Mouse (Mus musculus) small intestine, adult 2 months (tissue): ENCODE measurements around the gene Slc30a6. TPM values are rescaled to one million over a fixed set of nuclear protein-coding genes. Genes with fewer than 3 reads are reported as not detected.
"Not testable (repeated sequence)": the region's sequence is repeated elsewhere in the genome, so short reads cannot be mapped to it uniquely, and the experiment has no call there.

Experiments
- H3K27ac ChIP-seq: fragments of 200-500 bp; 2 replicates; pipeline ENCODE4 v1.5.1; 2012; ENCODE audit warnings: low read depth, low read length, control low read depth, inconsistent platforms; ENCODE audit not compliant: insufficient read depth
- H3K27me3 ChIP-seq: fragments of 200-500 bp; 2 replicates; pipeline ENCODE4 v1.6.1; 2012; ENCODE audit warnings: mild to moderate bottlenecking, moderate library complexity, low read length, inconsistent platforms; ENCODE audit not compliant: control insufficient read depth, insufficient read depth
- H3K36me3 ChIP-seq: fragments of 200-500 bp; 2 replicates; pipeline ENCODE4 v1.6.1; 2012; ENCODE audit warnings: mild to moderate bottlenecking, low read length, control low read depth, inconsistent platforms; ENCODE audit not compliant: control insufficient read depth, insufficient read depth
- H3K4me1 ChIP-seq: fragments of 200-500 bp; 2 replicates; pipeline ENCODE4 v1.6.1; 2012; ENCODE audit warnings: low read length, inconsistent platforms, mixed read lengths; ENCODE audit not compliant: control insufficient read depth, insufficient read depth, insufficient read length
- H3K4me3 ChIP-seq: fragments of 200-500 bp; 2 replicates; pipeline ENCODE4 v1.5.1; 2012; ENCODE audit warnings: low read depth, mild to moderate bottlenecking, control low read depth, inconsistent platforms, low read length, moderate library complexity
- CTCF ChIP-seq: fragments of 200-500 bp; IDR thresholded peaks from 2 replicates; pipeline ENCODE4 v1.5.1; 2012; ENCODE audit warnings: low read depth, mild to moderate bottlenecking, control low read depth, inconsistent platforms, low read length, moderate library complexity, mixed read lengths; ENCODE audit not compliant: insufficient replicate concordance, insufficient read length; ENCODE audit errors: extremely low read depth
- POLR2A ChIP-seq: fragments of 200-500 bp; IDR thresholded peaks from 2 replicates; pipeline ENCODE4 v1.6.1; 2012; ENCODE audit warnings: low read depth, mild to moderate bottlenecking, control low read depth, inconsistent platforms, low read length, moderate library complexity
- WGBS: fragments of 180-500 bp; shearing (Covaris S2); methylation state at CpG from one replicate; pipeline ENCODE4 v1.1.7; 2018; 5-methylcytosine and 5-hydroxymethylcytosine counted together
- polyA plus RNA-seq: library from polyadenylated mRNA; depleted of rRNA; stranded (reverse); fragments of >200 nt; gene quantifications from 2 replicates; pipeline ENCODE4 v1.2.3, GENCODE M21; 2012; rRNA removed

The Slc30a6 gene
- polyA plus RNA-seq, 1 experiment: 14.6 TPM

- TF ChIP-seq CTCF: no peak
- no peak for TF ChIP-seq POLR2A
- Histone ChIP-seq H3K4me1 (peaks cover 8% of the 10 kb centered on the region; the same call in 1 of the 2 replicates), H3K36me3 (peaks cover 12% of the 10 kb centered on the region), H3K4me3 (peak overlapping the region; percentile 86), H3K27ac (peak overlapping the region; percentile 100), H3K27me3 (no peaks in the 10 kb centered on the region)
- WGBS: 20% methylated on average over 10 of the region's 10 CpGs
Measured at GRCm38 (mm10) chr17:74457972-74458677, 62.7 kb downstream of the Slc30a6 start.

- TF ChIP-seq CTCF: no peak
- TF ChIP-seq POLR2A: no peak
- peaks cover 12% of the 10 kb centered on the region for H3K36me3 ChIP-seq
- H3K27ac ChIP-seq: peak within 1 kb of the TSS; percentile 100
- WGBS: 13% methylated on average over 8 of the region's 8 CpGs
- peaks cover 6% of the 10 kb centered on the region; the same call in 1 of the 2 replicates for H3K4me1 ChIP-seq
- H3K27me3 ChIP-seq: no peaks in the 10 kb centered on the region
- H3K4me3 ChIP-seq: peak within 1 kb of the TSS; percentile 86
Measured at GRCm38 (mm10) chr17:74458711-74459408, 63.5 kb downstream of the Slc30a6 start, which contains the start of gene Nlrc4. Gene Nlrc4, minus strand, starts transcription at chr17:74459142.

GRCm38 (mm10) chr17:74463510-74463909 is 68.1 kb downstream of the Slc30a6 start:
- Histone ChIP-seq H3K4me1 (peaks cover 2% of the 10 kb centered on the region; the same call in 1 of the 2 replicates), H3K27ac (peak overlapping the region; percentile 79), H3K27me3 (no peaks in the 10 kb centered on the region), H3K4me3 (no peak overlapping the region), H3K36me3 (no peaks in the 10 kb centered on the region)
- TF ChIP-seq POLR2A (no peak), CTCF (no peak)

GRCm38 (mm10) chr17:74467981-74468380 is 72.6 kb downstream of the Slc30a6 start:
- H3K4me1 ChIP-seq, H3K36me3 ChIP-seq, H3K27me3 ChIP-seq, H3K4me3 ChIP-seq, H3K27ac ChIP-seq: not testable (repeated sequence)
- 84% methylated on average over 2 of the region's 2 CpGs for WGBS

- not testable (repeated sequence) for H3K27ac ChIP-seq, H3K4me1 ChIP-seq, H3K36me3 ChIP-seq, H3K27me3 ChIP-seq, H3K4me3 ChIP-seq
- 88% methylated on average over 6 of the region's 6 CpGs for WGBS
Measured at GRCm38 (mm10) chr17:74470133-74470532, 74.7 kb downstream of the Slc30a6 start.

Other genes with a start within 250 kb of the Slc30a6 start
- gene Memo1, start 100.1 kb upstream of the Slc30a6 start, polyA plus RNA-seq: 11.0 and 11.6 TPM in 2 replicates
- gene Dpy30, start 71.7 kb upstream of the Slc30a6 start, polyA plus RNA-seq: 10.3 and 17.8 TPM in 2 replicates
- gene Spast, start 56.6 kb upstream of the Slc30a6 start, polyA plus RNA-seq: 3.6 and 7.0 TPM in 2 replicates
- 4.2 and 6.9 TPM in 2 replicates for gene Nlrc4, start 63.5 kb downstream of the Slc30a6 start, polyA plus RNA-seq
- 83.8 and 179 TPM in 2 replicates for gene Yipf4, start 93.9 kb downstream of the Slc30a6 start, polyA plus RNA-seq
- 31.8 and 80.8 TPM in 2 replicates for gene Birc6, start 132.7 kb downstream of the Slc30a6 start, polyA plus RNA-seq